ENCODE assay signal across 13 mouse cellular contexts in genomic region chr11:87665224-87665623, GRCm38 (mm10). TPM values are rescaled to one million over a fixed set of nuclear protein-coding genes. Genes with fewer than 3 reads are reported as not detected.
DNase-seq lines count a peak whose midpoint lies in the region; ATAC-seq lines count a peak whose summit lies in the region.
"Had no signal": no experiment of that assay in that cellular context is flagged by ENCODE, and none has a peak within 500 bp of the region (broad histone marks: within the 10 kb centered on the region; RNA-seq: fewer than 3 reads in every experiment).

No protein-coding gene starts in this region.

- H3K36me3 ChIP-seq in kidney, embryonic 14.5 days (ENCODE audit: control insufficient read depth, insufficient read depth, low read length): no peaks in the 10 kb centered on the region
- H3K36me3 ChIP-seq in liver, embryonic 12.5 days: no peaks in the 10 kb centered on the region
- no peaks in the 10 kb centered on the region for H3K36me3 ChIP-seq in hindbrain, embryonic 12.5 days
- H3K36me3 ChIP-seq: limb, embryonic 13.5 days; midbrain, embryonic 10.5 days had no signal

- 63% methylated on average over 6 of the region's 6 CpGs for WGBS in kidney, embryonic 14.5 days
- 65% methylated on average over 6 of the region's 6 CpGs for WGBS in liver, embryonic 12.5 days (ENCODE audit: insufficient replicate concordance)
- 72% methylated on average over 6 of the region's 6 CpGs for WGBS in hindbrain, embryonic 12.5 days

- H3K4me1 ChIP-seq in kidney, embryonic 14.5 days (ENCODE audit: control insufficient read depth, insufficient read depth, low read length): no peaks in the 10 kb centered on the region
- H3K4me1 ChIP-seq in liver, embryonic 12.5 days: peaks cover 17% of the 10 kb centered on the region
- peaks cover 6% of the 10 kb centered on the region; the same call in 1 of the 2 replicates for H3K4me1 ChIP-seq in hindbrain, embryonic 12.5 days

- peak overlapping the region; percentile 16; the same call in 1 of the 2 replicates for H3K4me2 ChIP-seq in kidney, embryonic 14.5 days (replicated peaks; ENCODE audit: low read depth, low read length)
- no peak overlapping the region for H3K4me2 ChIP-seq in liver, embryonic 12.5 days
- no peak overlapping the region for H3K4me2 ChIP-seq in hindbrain, embryonic 12.5 days (replicated peaks)

- no peaks in the 10 kb centered on the region for H3K9me3 ChIP-seq in kidney, embryonic 14.5 days (ENCODE audit: control insufficient read depth, low read length)
- H3K9me3 ChIP-seq in liver, embryonic 12.5 days (replicated peaks): no peaks in the 10 kb centered on the region
- no peaks in the 10 kb centered on the region for H3K9me3 ChIP-seq in hindbrain, embryonic 12.5 days (replicated peaks)
- H3K9me3 ChIP-seq: limb, embryonic 13.5 days; midbrain, embryonic 10.5 days had no signal

- peak overlapping the region; percentile 12; the same call in 1 of the 2 replicates for H3K4me3 ChIP-seq in kidney, embryonic 14.5 days (ENCODE audit: low read length)
- peak overlapping the region; percentile 24; the same call in 1 of the 2 replicates for H3K4me3 ChIP-seq in liver, embryonic 12.5 days
- no peak overlapping the region for H3K4me3 ChIP-seq in hindbrain, embryonic 12.5 days
- H3K4me3 ChIP-seq: midbrain, embryonic 10.5 days; myocyte had no signal

- H3K27ac ChIP-seq in kidney, embryonic 14.5 days (ENCODE audit: low read depth, low read length): no peak overlapping the region
- no peak overlapping the region for H3K27ac ChIP-seq in liver, embryonic 12.5 days
- no peak overlapping the region for H3K27ac ChIP-seq in hindbrain, embryonic 12.5 days
- H3K27ac ChIP-seq: limb, embryonic 13.5 days; midbrain, embryonic 10.5 days had no signal

- peaks cover 5% of the 10 kb centered on the region; the same call in 1 of the 2 replicates for H3K27me3 ChIP-seq in kidney, embryonic 14.5 days (ENCODE audit: control insufficient read depth, insufficient read depth, low read length)
- no peaks in the 10 kb centered on the region; the same call in 1 of the 2 replicates for H3K27me3 ChIP-seq in liver, embryonic 12.5 days (replicated peaks)
- H3K27me3 ChIP-seq in hindbrain, embryonic 12.5 days: peaks cover 21% of the 10 kb centered on the region

- intact Hi-C loops in left cerebral cortex, postnatal 10 days (cut with DNase I): no loop called here

- ATAC-seq in kidney, embryonic 14.5 days (ENCODE audit: low FRiP score, low TSS enrichment): no peak
- ATAC-seq in liver, embryonic 12.5 days: no peak
- ATAC-seq in hindbrain, embryonic 12.5 days (ENCODE audit: low FRiP score): no peak

- no peak for DNase-seq in kidney, adult 18-20 months
- peak; percentile 4 for DNase-seq in retina, postnatal 1 day
- DNase-seq in retina, embryonic 14.5 days (ENCODE audit: low spot score): no peak
- DNase-seq in left cerebral cortex, postnatal 10 days (ENCODE audit: extremely low spot score in 1 of 2, low spot score in 2 of 2): no peak
- no peak for DNase-seq in cerebellum, postnatal 25 days
- DNase-seq: cerebellum, adult 8-10 months; layer of hippocampus, postnatal 36 days had no signal

- no peak overlapping the region for H3K9ac ChIP-seq in kidney, embryonic 14.5 days (ENCODE audit: low read depth, low read length)
- no peak overlapping the region for H3K9ac ChIP-seq in liver, embryonic 12.5 days
- H3K9ac ChIP-seq in hindbrain, embryonic 12.5 days: no peak overlapping the region
- H3K9ac ChIP-seq: limb, embryonic 13.5 days had no signal

RNA-seq across cellular contexts. Expression of gene Rnf43, which starts 2.7 kb away (rescaled TPM):
- polyA plus RNA-seq in kidney, embryonic 14.5 days (2014; fragmentation: Nextera tagmentation; extraction: Ambion mirVana): 5.9 and 10.4 TPM in 2 replicates
- 5.3 and 6.9 TPM in 2 replicates for polyA plus RNA-seq in liver, embryonic 12.5 days (2016; fragmentation: Nextera tagmentation; extraction: Ambion mirVana)
- polyA plus RNA-seq in hindbrain, embryonic 12.5 days (2016; fragmentation: Nextera tagmentation; extraction: Ambion mirVana): 2.1 and 4.4 TPM in 2 replicates
- total RNA-seq in left cerebral cortex, postnatal 10 days (2021): 1 to 10 TPM; 2.3 to 3.2 TPM
- polyA plus RNA-seq: myocyte had no signal

RNA-seq across cellular contexts. Expression of gene Hsf5, which starts 48.3 kb away (rescaled TPM):
- polyA plus RNA-seq in kidney, embryonic 14.5 days (2014; fragmentation: Nextera tagmentation; extraction: Ambion mirVana): 0.23 and 0.24 TPM in 2 replicates
- polyA plus RNA-seq in liver, embryonic 12.5 days (2016; fragmentation: Nextera tagmentation; extraction: Ambion mirVana): 0.02 and 0.05 TPM in 2 replicates
- polyA plus RNA-seq in hindbrain, embryonic 12.5 days (2016; fragmentation: Nextera tagmentation; extraction: Ambion mirVana): 0.43 and 0.45 TPM in 2 replicates
- total RNA-seq in left cerebral cortex, postnatal 10 days (2021): under 1 TPM; 0.24 to 0.56 TPM
- polyA plus RNA-seq: myocyte had no signal
